Mouse (Mus musculus): Measurements from ENCODE around the gene Vps4a. TPM values are rescaled to one million over a fixed set of nuclear protein-coding genes. Genes with fewer than 3 reads are reported as not detected.

Gene Vps4a
- polyA plus RNA-seq, 1 experiment from 2014 or later = 57.8 TPM

DNA sequence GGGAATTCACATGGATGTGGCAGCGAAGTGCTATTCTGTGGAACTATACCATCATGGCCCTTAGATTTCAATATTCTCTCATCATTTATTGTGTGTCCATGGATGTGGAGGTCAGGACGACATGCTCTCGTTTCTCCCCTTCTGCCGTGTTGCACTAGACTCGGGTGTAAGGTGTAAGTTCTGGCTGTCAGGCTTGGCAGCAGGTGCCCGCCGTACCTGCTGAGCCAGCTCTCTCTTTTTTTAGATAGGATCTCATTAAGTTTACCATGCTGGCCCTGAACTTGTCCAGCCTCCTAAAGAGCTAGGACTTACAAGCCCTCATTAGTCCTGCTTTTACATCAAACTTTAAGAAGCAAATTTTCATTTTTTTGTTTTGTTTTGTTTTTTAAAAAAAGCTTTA, 59.5 kb downstream of the Vps4a start:
- Histone ChIP-seq H3K27ac (ENCODE audit: low read length) (no peak overlapping the region), H3K36me3 (ENCODE audit: control insufficient read depth, insufficient read depth) (peaks cover 27% of the 10 kb centered on the region), H3K27me3 (ENCODE audit: control insufficient read depth, insufficient read depth, low read length) (no peaks in the 10 kb centered on the region), H3K9me3 (replicated peaks; ENCODE audit: control insufficient read depth, low read length) (no peaks in the 10 kb centered on the region), H3K4me1 (ENCODE audit: control insufficient read depth, insufficient read depth, low read length) (peaks cover 4% of the 10 kb centered on the region), H3K9ac (ENCODE audit: low read length) (no peak overlapping the region), H3K4me3 (ENCODE audit: low read length) (no peak overlapping the region), H3K4me2 (ENCODE audit: low read depth, low read length) (no peak overlapping the region)
- no peak for ATAC-seq (replicated peaks; ENCODE audit: extremely low read depth, insufficient read depth, low FRiP score)
- WGBS = 93% methylated on average over 7 of the region's 7 CpGs

Other genes starting within 250 kb of the Vps4a start
- 0.22 and 0.26 TPM in 2 replicates for gene Has3, start 161.0 kb upstream of the Vps4a start, polyA plus RNA-seq (2015; fragmentation: Nextera tagmentation; extraction: Ambion mirVana)
- 42.5 and 48.1 TPM in 2 replicates for gene Utp4, start 137.6 kb upstream of the Vps4a start, polyA plus RNA-seq (2015; fragmentation: Nextera tagmentation; extraction: Ambion mirVana)
- 11.7 and 12.4 TPM in 2 replicates for gene Sntb2, start 95.5 kb upstream of the Vps4a start, polyA plus RNA-seq (2015; fragmentation: Nextera tagmentation; extraction: Ambion mirVana)
- gene Pdf, start 17.4 kb downstream of the Vps4a start, polyA plus RNA-seq (2015; fragmentation: Nextera tagmentation; extraction: Ambion mirVana) = 51.0 and 53.2 TPM in 2 replicates
- gene Cog8, start 25.5 kb downstream of the Vps4a start, polyA plus RNA-seq (2015; fragmentation: Nextera tagmentation; extraction: Ambion mirVana) = 27.6 and 27.9 TPM in 2 replicates
- gene Nip7, start 25.7 kb downstream of the Vps4a start, polyA plus RNA-seq (2015; fragmentation: Nextera tagmentation; extraction: Ambion mirVana) = 45.3 and 49.9 TPM in 2 replicates
- gene Tmed6, start 34.4 kb downstream of the Vps4a start, polyA plus RNA-seq (2015; fragmentation: Nextera tagmentation; extraction: Ambion mirVana) = 0.17 TPM in 1 of 2 replicates, not detected in the other
- gene Terf2, start 65.3 kb downstream of the Vps4a start, polyA plus RNA-seq (2015; fragmentation: Nextera tagmentation; extraction: Ambion mirVana) = 10.0 and 10.2 TPM in 2 replicates
- 54.3 and 54.9 TPM in 2 replicates for gene Cyb5b, start 119.4 kb downstream of the Vps4a start, polyA plus RNA-seq (2015; fragmentation: Nextera tagmentation; extraction: Ambion mirVana)

Data from heart, embryonic 16.5 days (tissue).